Mouse (Mus musculus): Measurements from ENCODE around the gene Mcu. TPM values are rescaled to one million over a fixed set of nuclear protein-coding genes. Genes with fewer than 3 reads are reported as not detected.
A peak's percentile ranks its signal among the peaks of the same experiment; 100 is the strongest.

The Mcu gene
- polyA plus RNA-seq, 1 experiment, result 48.8 TPM

GRCm38 (mm10) chr10:59512173-59512572 lies 104.3 kb downstream of the Mcu start:
- no peak for TF ChIP-seq POLR2A (IDR thresholded peaks at IDR 0.05; ENCODE audit: low read depth, low read length)
- TF ChIP-seq CTCF (IDR thresholded peaks at IDR 0.05; ENCODE audit: borderline replicate concordance, insufficient read depth, low read length), result no peak
- Histone ChIP-seq H3K27ac (ENCODE audit: insufficient read depth, low read length) (peak overlapping the region; percentile 94), H3K4me3 (ENCODE audit: insufficient read depth, low read length) (no peak overlapping the region), H3K4me1 (ENCODE audit: control insufficient read depth, insufficient read depth, low read length) (peaks cover 19% of the 10 kb centered on the region)

GRCm38 (mm10) chr10:59511427-59511963 lies 105.0 kb downstream of the Mcu start:
- H3K4me3 ChIP-seq (ENCODE audit: insufficient read depth, low read length), result no peak overlapping the region
- no peak for TF ChIP-seq CTCF (IDR thresholded peaks at IDR 0.05; ENCODE audit: borderline replicate concordance, insufficient read depth, low read length)
- TF ChIP-seq POLR2A (IDR thresholded peaks at IDR 0.05; ENCODE audit: low read depth, low read length), result no peak
- H3K27ac ChIP-seq (ENCODE audit: insufficient read depth, low read length), result peak overlapping the region; percentile 94
- H3K4me1 ChIP-seq (ENCODE audit: control insufficient read depth, insufficient read depth, low read length), result peaks cover 19% of the 10 kb centered on the region

- Histone ChIP-seq H3K27ac (ENCODE audit: insufficient read depth, low read length) (peak overlapping the region; percentile 94), H3K4me1 (ENCODE audit: control insufficient read depth, insufficient read depth, low read length) (peaks cover 19% of the 10 kb centered on the region), H3K4me3 (ENCODE audit: insufficient read depth, low read length) (no peak overlapping the region)
- TF ChIP-seq CTCF (IDR thresholded peaks at IDR 0.05; ENCODE audit: borderline replicate concordance, insufficient read depth, low read length) (no peak), POLR2A (IDR thresholded peaks at IDR 0.05; ENCODE audit: low read depth, low read length) (no peak)
These were observed 105.6 kb downstream of the Mcu start for GRCm38 (mm10) chr10:59510713-59511426.

- Histone ChIP-seq H3K4me3 (ENCODE audit: insufficient read depth, low read length) (no peak overlapping the region), H3K4me1 (ENCODE audit: control insufficient read depth, insufficient read depth, low read length) (peaks cover 19% of the 10 kb centered on the region), H3K27ac (ENCODE audit: insufficient read depth, low read length) (peak overlapping the region; percentile 94)
- TF ChIP-seq CTCF (IDR thresholded peaks at IDR 0.05; ENCODE audit: borderline replicate concordance, insufficient read depth, low read length) (no peak), POLR2A (IDR thresholded peaks at IDR 0.05; ENCODE audit: low read depth, low read length) (no peak)
These were observed 107.3 kb downstream of the Mcu start for GRCm38 (mm10) chr10:59509197-59509596.

- TF ChIP-seq CTCF (IDR thresholded peaks at IDR 0.05; ENCODE audit: borderline replicate concordance, insufficient read depth, low read length) (no peak), POLR2A (IDR thresholded peaks at IDR 0.05; ENCODE audit: low read depth, low read length) (no peak)
- Histone ChIP-seq H3K4me1 (ENCODE audit: control insufficient read depth, insufficient read depth, low read length) (peaks cover 14% of the 10 kb centered on the region), H3K4me3 (ENCODE audit: insufficient read depth, low read length) (no peak overlapping the region), H3K27ac (ENCODE audit: insufficient read depth, low read length) (peak overlapping the region; percentile 48)
These were observed 109.8 kb downstream of the Mcu start for GRCm38 (mm10) chr10:59506711-59507110.

GRCm38 (mm10) chr10:59504291-59504690 lies 112.2 kb downstream of the Mcu start:
- no peak overlapping the region for H3K4me3 ChIP-seq (ENCODE audit: insufficient read depth, low read length)
- no peak overlapping the region for H3K27ac ChIP-seq (ENCODE audit: insufficient read depth, low read length)
- H3K4me1 ChIP-seq (ENCODE audit: control insufficient read depth, insufficient read depth, low read length), result peaks cover 2% of the 10 kb centered on the region; the same call in 1 of the 2 replicates
- TF ChIP-seq CTCF (IDR thresholded peaks at IDR 0.05; ENCODE audit: borderline replicate concordance, insufficient read depth, low read length) (no peak), POLR2A (IDR thresholded peaks at IDR 0.05; ENCODE audit: low read depth, low read length) (no peak)

- no peak overlapping the region for H3K27ac ChIP-seq (ENCODE audit: insufficient read depth, low read length)
- peaks cover 2% of the 10 kb centered on the region; the same call in 1 of the 2 replicates for H3K4me1 ChIP-seq (ENCODE audit: control insufficient read depth, insufficient read depth, low read length)
- H3K4me3 ChIP-seq (ENCODE audit: insufficient read depth, low read length), result no peak overlapping the region
- no peak for TF ChIP-seq CTCF (IDR thresholded peaks at IDR 0.05; ENCODE audit: borderline replicate concordance, insufficient read depth, low read length)
- TF ChIP-seq POLR2A (IDR thresholded peaks at IDR 0.05; ENCODE audit: low read depth, low read length), result no peak; the same call in 1 of the 2 replicates
These were observed 112.9 kb downstream of the Mcu start for GRCm38 (mm10) chr10:59503433-59504210.

- Histone ChIP-seq H3K27ac (ENCODE audit: insufficient read depth, low read length) (no peak overlapping the region), H3K4me1 (ENCODE audit: control insufficient read depth, insufficient read depth, low read length) (peaks cover 2% of the 10 kb centered on the region; the same call in 1 of the 2 replicates), H3K4me3 (ENCODE audit: insufficient read depth, low read length) (no peak overlapping the region)
- no peak for TF ChIP-seq CTCF (IDR thresholded peaks at IDR 0.05; ENCODE audit: borderline replicate concordance, insufficient read depth, low read length)
- TF ChIP-seq POLR2A (IDR thresholded peaks at IDR 0.05; ENCODE audit: low read depth, low read length), result no peak
These were observed 114.1 kb downstream of the Mcu start for GRCm38 (mm10) chr10:59502381-59502780.

GRCm38 (mm10) chr10:59501761-59502160 lies 114.7 kb downstream of the Mcu start:
- H3K4me1 ChIP-seq (ENCODE audit: control insufficient read depth, insufficient read depth, low read length), result peaks cover 2% of the 10 kb centered on the region; the same call in 1 of the 2 replicates
- no peak for TF ChIP-seq CTCF (IDR thresholded peaks at IDR 0.05; ENCODE audit: borderline replicate concordance, insufficient read depth, low read length)
- no peak for TF ChIP-seq POLR2A (IDR thresholded peaks at IDR 0.05; ENCODE audit: low read depth, low read length)
- H3K4me3 ChIP-seq (ENCODE audit: insufficient read depth, low read length), result no peak overlapping the region
- no peak overlapping the region; the same call in 1 of the 2 replicates for H3K27ac ChIP-seq (ENCODE audit: insufficient read depth, low read length)
